Mouse (Mus musculus) embryo, embryonic 10.5 days (tissue): Measurements from ENCODE around the gene Ist1.

Experiments used
- DNase-seq: peaks from one replicate; pipeline ENCODE4 v3.0.0-alpha.2; 2015; ENCODE audit warnings: low spot score

Gene Ist1

GRCm38 (mm10) chr8:109681535-109681934 lies 11.5 kb downstream of the Ist1 start:
- no peak for DNase-seq

GRCm38 (mm10) chr8:109675896-109676643 lies 17.0 kb downstream of the Ist1 start:
- DNase-seq = no peak

- no peak for DNase-seq
Observed at GRCm38 (mm10) chr8:109673596-109673995, 19.5 kb downstream of the Ist1 start.

GRCm38 (mm10) chr8:109672656-109673055 lies 20.4 kb downstream of the Ist1 start:
- DNase-seq = no peak

GRCm38 (mm10) chr8:109666616-109667015 lies 26.4 kb downstream of the Ist1 start:
- no peak for DNase-seq

- DNase-seq = no peak
Observed at GRCm38 (mm10) chr8:109662328-109662727, 30.7 kb downstream of the Ist1 start.

GRCm38 (mm10) chr8:109656860-109657259 lies 36.2 kb downstream of the Ist1 start:
- no peak for DNase-seq

- no peak for DNase-seq
Observed at GRCm38 (mm10) chr8:109650801-109651200, 42.3 kb downstream of the Ist1 start.

GRCm38 (mm10) chr8:109648469-109648868 lies 44.6 kb downstream of the Ist1 start:
- DNase-seq = no peak

GRCm38 (mm10) chr8:109647331-109647730 lies 45.7 kb downstream of the Ist1 start:
- no peak for DNase-seq

GRCm38 (mm10) chr8:109641236-109641635 lies 51.8 kb downstream of the Ist1 start:
- no peak for DNase-seq

GRCm38 (mm10) chr8:109640410-109640809 lies 52.6 kb downstream of the Ist1 start:
- DNase-seq = no peak

- no peak for DNase-seq
Observed at GRCm38 (mm10) chr8:109638851-109639250, 54.2 kb downstream of the Ist1 start.

GRCm38 (mm10) chr8:109635146-109635545 lies 57.9 kb downstream of the Ist1 start:
- DNase-seq = no peak

GRCm38 (mm10) chr8:109632498-109632897 lies 60.6 kb downstream of the Ist1 start:
- no peak for DNase-seq

- no peak for DNase-seq
Observed at GRCm38 (mm10) chr8:109628638-109629037, 64.4 kb downstream of the Ist1 start.
